Mouse (Mus musculus): ENCODE measurements at regions not wholly inside any gene's neighbourhood (a gene's known extent, or its start where the extent isn't known, plus 50 kb on each side); places are given as distances from the start of the nearest gene placed in this dataset.

- no peak for DNase-seq (ENCODE audit: low spot score in 2 of 2)
Measured at GRCm38 (mm10) chr1:190526046-190526445, 355.5 kb upstream of the Prox1 start.

GRCm38 (mm10) chr1:190500106-190500505 is 329.6 kb upstream of the Prox1 start:
- DNase-seq (ENCODE audit: low spot score in 2 of 2): no peak

GRCm38 (mm10) chr1:190497474-190497873 is 327.0 kb upstream of the Prox1 start:
- DNase-seq (ENCODE audit: low spot score in 2 of 2): no peak

GRCm38 (mm10) chr1:190495741-190496520 is 325.4 kb upstream of the Prox1 start:
- DNase-seq (ENCODE audit: low spot score in 2 of 2): no peak

- no peak for DNase-seq (ENCODE audit: low spot score in 2 of 2)
Measured at GRCm38 (mm10) chr1:190486551-190487104, 316.1 kb upstream of the Prox1 start.

- DNase-seq (ENCODE audit: low spot score in 2 of 2): no peak
Measured at GRCm38 (mm10) chr1:190483366-190483765, 312.9 kb upstream of the Prox1 start.

- DNase-seq (ENCODE audit: low spot score in 2 of 2): no peak
Measured at GRCm38 (mm10) chr1:190481071-190481470, 310.6 kb upstream of the Prox1 start.

- DNase-seq (ENCODE audit: low spot score in 2 of 2): no peak
Measured at GRCm38 (mm10) chr1:190480601-190481000, 310.1 kb upstream of the Prox1 start.

- DNase-seq (ENCODE audit: low spot score in 2 of 2): no peak
Measured at GRCm38 (mm10) chr1:190472761-190473160, 302.2 kb upstream of the Prox1 start.

GRCm38 (mm10) chr1:190470336-190470735 is 299.8 kb upstream of the Prox1 start:
- DNase-seq (ENCODE audit: low spot score in 2 of 2): no peak

- no peak for DNase-seq (ENCODE audit: low spot score in 2 of 2)
Measured at GRCm38 (mm10) chr1:190457541-190458061, 287.1 kb upstream of the Prox1 start.

- DNase-seq (ENCODE audit: low spot score in 2 of 2): no peak
Measured at GRCm38 (mm10) chr1:190453549-190453948, 283.0 kb upstream of the Prox1 start.

GRCm38 (mm10) chr1:190452115-190452842 is 281.8 kb upstream of the Prox1 start:
- no peak for DNase-seq (ENCODE audit: low spot score in 2 of 2)

- no peak for DNase-seq (ENCODE audit: low spot score in 2 of 2)
Measured at GRCm38 (mm10) chr1:190448263-190448662, 277.7 kb upstream of the Prox1 start.

- DNase-seq (ENCODE audit: low spot score in 2 of 2): no peak
Measured at GRCm38 (mm10) chr1:190447253-190447652, 276.7 kb upstream of the Prox1 start.

- DNase-seq (ENCODE audit: low spot score in 2 of 2): no peak
Measured at GRCm38 (mm10) chr1:190446676-190447075, 276.2 kb upstream of the Prox1 start.

- no peak for DNase-seq (ENCODE audit: low spot score in 2 of 2)
Measured at GRCm38 (mm10) chr1:190444366-190444765, 273.9 kb upstream of the Prox1 start.

- no peak for DNase-seq (ENCODE audit: low spot score in 2 of 2)
Measured at GRCm38 (mm10) chr1:190443234-190443633, 272.7 kb upstream of the Prox1 start.

GRCm38 (mm10) chr1:190442166-190442565 is 271.7 kb upstream of the Prox1 start:
- DNase-seq (ENCODE audit: low spot score in 2 of 2): no peak

- no peak for DNase-seq (ENCODE audit: low spot score in 2 of 2)
Measured at GRCm38 (mm10) chr1:190438789-190439188, 268.3 kb upstream of the Prox1 start.

GRCm38 (mm10) chr1:190422874-190423273 is 252.4 kb upstream of the Prox1 start:
- no peak for DNase-seq (ENCODE audit: low spot score in 2 of 2)

GRCm38 (mm10) chr1:190419709-190420108 is 249.2 kb upstream of the Prox1 start:
- peak; percentile 22 to 29 for DNase-seq (ENCODE audit: low spot score in 2 of 2)

- DNase-seq (ENCODE audit: low spot score in 2 of 2): no peak
Measured at GRCm38 (mm10) chr1:190417326-190417725, 246.8 kb upstream of the Prox1 start.
